Comparison of ENCODE assay signal across 11 mouse cellular contexts in the genomic region with DNA sequence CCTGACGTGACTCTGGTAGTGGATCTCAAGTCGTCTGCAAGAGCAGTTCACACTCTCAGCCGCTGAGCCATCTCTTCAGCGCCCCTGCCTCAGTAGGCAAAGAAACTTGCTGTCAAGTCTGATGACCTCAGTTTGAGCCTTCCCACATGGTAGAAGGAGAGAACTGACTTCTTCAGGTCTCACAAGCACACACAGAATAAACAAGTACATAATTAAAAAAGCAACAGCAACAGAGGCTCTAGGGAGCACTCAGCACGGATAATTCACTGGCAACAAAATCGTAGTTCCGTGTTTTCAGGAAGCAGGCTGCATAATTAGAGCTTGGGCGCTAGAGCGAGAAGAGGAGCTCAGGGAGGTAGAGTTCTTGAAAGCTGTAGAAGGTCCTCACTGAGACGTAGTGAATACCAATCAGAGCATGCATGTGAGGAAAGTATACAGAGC.
DNase-seq lines count a peak whose midpoint lies in the region; ATAC-seq and TF ChIP-seq lines count a peak whose summit lies in the region.
"Had no signal": no experiment of that assay in that cellular context is flagged by ENCODE, and none has a peak within 500 bp of the region (broad histone marks: within the 10 kb centered on the region; RNA-seq: fewer than 3 reads in every experiment).

No protein-coding gene starts in this region.

- TF ChIP-seq POLR2A in lung, adult 2 months (IDR thresholded peaks at IDR 0.05; ENCODE audit: borderline replicate concordance, extremely low read depth, low read depth, low read length) = no peak

- peaks cover 14% of the 10 kb centered on the region for H3K4me1 ChIP-seq in lung, embryonic 16.5 days (replicated peaks; ENCODE audit: control insufficient read depth, insufficient read depth, low read length)
- peaks cover 28% of the 10 kb centered on the region for H3K4me1 ChIP-seq in lung, adult 2 months (ENCODE audit: control insufficient read depth, insufficient read depth, low read length)
- H3K4me1 ChIP-seq in forebrain, embryonic 14.5 days (ENCODE audit: control insufficient read depth, insufficient read depth, low read length) = peaks cover 15% of the 10 kb centered on the region
- H3K4me1 ChIP-seq in neural tube, embryonic 14.5 days (ENCODE audit: control insufficient read depth, insufficient read depth, low read length) = peaks cover 25% of the 10 kb centered on the region; the same call in 1 of the 2 replicates

- no peaks in the 10 kb centered on the region for H3K27me3 ChIP-seq in lung, embryonic 16.5 days (ENCODE audit: control insufficient read depth, insufficient read depth, low read depth, low read length)
- H3K27me3 ChIP-seq in forebrain, embryonic 14.5 days (replicated peaks; ENCODE audit: control insufficient read depth, insufficient read depth, low read length) = no peaks in the 10 kb centered on the region
- no peaks in the 10 kb centered on the region for H3K27me3 ChIP-seq in neural tube, embryonic 14.5 days (ENCODE audit: control insufficient read depth, insufficient read depth, low read length)

- intact Hi-C loops in heart, postnatal 14 days (cut with DNase I) = no loop called here

- H3K36me3 ChIP-seq in lung, embryonic 16.5 days (ENCODE audit: control insufficient read depth, insufficient read depth, low read length) = no peaks in the 10 kb centered on the region
- H3K36me3 ChIP-seq in forebrain, embryonic 14.5 days (ENCODE audit: control insufficient read depth, insufficient read depth, low read length) = no peaks in the 10 kb centered on the region
- H3K36me3 ChIP-seq in neural tube, embryonic 14.5 days (ENCODE audit: control insufficient read depth, insufficient read depth, low read length) = no peaks in the 10 kb centered on the region

- no peaks in the 10 kb centered on the region for H3K9me3 ChIP-seq in lung, embryonic 16.5 days (ENCODE audit: control insufficient read depth, low read length)
- no peaks in the 10 kb centered on the region for H3K9me3 ChIP-seq in forebrain, embryonic 14.5 days (replicated peaks; ENCODE audit: control insufficient read depth, low read length)
- H3K9me3 ChIP-seq in neural tube, embryonic 14.5 days (ENCODE audit: control insufficient read depth, low read length) = no peaks in the 10 kb centered on the region

- WGBS in lung, embryonic 16.5 days = 48% methylated on average over 10 of the region's 10 CpGs
- 31% methylated on average over 10 of the region's 10 CpGs for WGBS in lung, adult 2 months
- 35% methylated on average over 10 of the region's 10 CpGs for WGBS in forebrain, embryonic 14.5 days
- WGBS in neural tube, embryonic 14.5 days = 36% methylated on average over 10 of the region's 10 CpGs

- no peak for ATAC-seq in lung, embryonic 16.5 days (ENCODE audit: low read depth)
- ATAC-seq in forebrain, embryonic 14.5 days = peak; percentile 40; the same call in 1 of the 2 replicates
- peak; percentile 62; the same call in 1 of the 2 replicates for ATAC-seq in neural tube, embryonic 14.5 days (ENCODE audit: low read depth)

- no peak overlapping the region for H3K4me3 ChIP-seq in lung, embryonic 16.5 days (ENCODE audit: low read length)
- no peak overlapping the region for H3K4me3 ChIP-seq in lung, adult 2 months (replicated peaks; ENCODE audit: extremely low read depth, low read depth, low read length)
- H3K4me3 ChIP-seq in forebrain, embryonic 14.5 days (ENCODE audit: low read depth, low read length) = no peak overlapping the region
- H3K4me3 ChIP-seq in neural tube, embryonic 14.5 days (ENCODE audit: low read depth, low read length) = no peak overlapping the region

- no peak overlapping the region for H3K4me2 ChIP-seq in lung, embryonic 16.5 days (ENCODE audit: low read depth, low read length)
- H3K4me2 ChIP-seq in forebrain, embryonic 14.5 days (ENCODE audit: low read length) = no peak overlapping the region
- H3K4me2 ChIP-seq in neural tube, embryonic 14.5 days (ENCODE audit: low read depth, low read length) = no peak overlapping the region

- no peak for TF ChIP-seq CTCF in lung, adult 2 months (IDR thresholded peaks at IDR 0.05; ENCODE audit: insufficient read depth, low read length)

- H3K27ac ChIP-seq in lung, embryonic 16.5 days (ENCODE audit: low read length) = no peak overlapping the region
- H3K27ac ChIP-seq in forebrain, embryonic 14.5 days (ENCODE audit: low read depth, low read length) = no peak overlapping the region
- H3K27ac ChIP-seq in neural tube, embryonic 14.5 days (ENCODE audit: low read depth, low read length) = no peak overlapping the region

- H3K9ac ChIP-seq in lung, embryonic 16.5 days (ENCODE audit: low read length) = 0 out of 2 replicates have a peak overlapping the region, but pooled peaks have one; percentile 15
- no peak overlapping the region for H3K9ac ChIP-seq in forebrain, embryonic 14.5 days (ENCODE audit: low read length)
- no peak overlapping the region for H3K9ac ChIP-seq in neural tube, embryonic 14.5 days (replicated peaks; ENCODE audit: low read depth, low read length)

- peak; percentile 93 for DNase-seq in heart, adult 11 months
- DNase-seq in heart, postnatal 14 days = no peak
- no peak for DNase-seq in lung, adult 2 months
- DNase-seq in forebrain, embryonic 14.5 days (ENCODE audit: low spot score) = peak; percentile 31
- no peak for DNase-seq in urinary bladder, postnatal 25 days (ENCODE audit: low spot score)
- no peak for DNase-seq in ovary, postnatal 36 days (ENCODE audit: low spot score)
- DNase-seq: heart, postnatal 10 days; liver; right cerebral cortex, adult 18-20 months had no signal

Comparison
In these comparisons a context has a peak if more than half of its experiments do, and no peak if none do; other contexts are left out.
1. DNase-seq: peak in heart, adult 11 months (single experiment) and forebrain, embryonic 14.5 days (single experiment); none in heart, postnatal 14 days (0 of 2), lung, adult 2 months (single experiment), urinary bladder, postnatal 25 days (single experiment) and ovary, postnatal 36 days (single experiment).